Mouse (Mus musculus): ENCODE measurements around the gene Ak6.

Gene Ak6

DNA sequence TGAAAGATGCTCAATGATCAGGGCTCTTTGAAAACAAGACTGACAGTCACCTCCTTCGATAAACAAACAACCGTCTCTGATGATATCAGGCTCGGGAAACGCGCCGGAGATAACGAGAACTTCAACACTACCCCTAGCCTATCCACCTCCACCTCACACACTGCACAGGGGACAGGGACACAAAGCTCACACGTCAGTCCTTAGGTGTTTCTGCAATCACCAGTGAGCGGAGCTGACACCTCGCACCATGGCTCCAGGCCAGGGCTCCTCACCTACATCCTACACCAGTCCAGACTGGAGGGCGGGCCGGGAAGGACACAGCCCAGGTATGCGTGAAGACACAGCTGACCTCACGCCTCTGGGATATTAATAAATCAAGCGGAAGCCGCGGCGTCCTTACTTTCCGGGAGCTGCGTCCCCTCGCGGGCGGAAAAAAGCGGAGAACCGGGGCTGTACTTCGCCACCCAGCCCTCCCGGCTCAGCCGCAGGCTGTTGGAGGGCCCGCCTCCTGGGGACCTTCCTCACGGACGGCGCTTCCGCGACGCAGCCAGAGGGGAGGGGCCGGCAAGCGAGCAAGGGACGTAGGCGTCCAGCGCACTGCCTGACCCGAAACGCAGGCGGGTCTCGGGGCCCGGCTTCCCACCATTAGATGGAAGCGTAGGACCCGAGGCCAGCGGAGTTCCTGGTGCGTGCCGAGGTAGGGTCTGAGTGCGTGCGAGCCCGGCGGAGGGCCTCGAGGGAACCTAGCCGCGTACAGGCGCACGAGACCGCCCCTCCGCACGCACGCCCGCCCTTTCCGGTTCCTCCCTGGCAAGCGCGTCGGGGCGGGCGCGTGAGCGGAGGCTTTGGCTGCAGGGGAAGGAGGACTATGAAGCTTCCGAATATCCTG, at the start of gene Ak6, which contains the start of gene Rad17:
Gene Ak6, plus strand, starts transcription at position 430 of the 889 bp plus-strand sequence.
Gene Rad17, minus strand, starts transcription at position 502 of the 889 bp plus-strand sequence.
- DNase-seq: peak; percentile 97

DNA sequence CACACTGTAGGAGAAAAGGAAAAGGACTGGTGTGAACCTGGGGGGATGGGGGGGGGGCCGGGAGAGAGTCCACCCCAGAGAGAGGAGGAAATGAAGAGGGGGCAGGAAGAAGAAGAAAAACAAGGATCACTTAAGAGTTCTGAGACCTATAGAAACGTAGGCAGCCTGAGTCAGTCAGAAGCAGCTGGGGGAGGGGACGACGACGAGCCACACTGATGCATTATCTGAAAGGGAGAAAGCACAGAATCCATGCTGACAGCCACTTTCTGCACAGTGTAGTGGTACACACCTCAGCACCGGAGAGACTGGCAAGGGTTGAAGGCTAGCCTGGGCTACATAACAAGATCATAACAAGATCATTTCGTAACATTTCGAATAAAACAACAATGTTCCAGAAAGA, 49.7 kb upstream of the Ak6 start:
- no peak for DNase-seq

DNA sequence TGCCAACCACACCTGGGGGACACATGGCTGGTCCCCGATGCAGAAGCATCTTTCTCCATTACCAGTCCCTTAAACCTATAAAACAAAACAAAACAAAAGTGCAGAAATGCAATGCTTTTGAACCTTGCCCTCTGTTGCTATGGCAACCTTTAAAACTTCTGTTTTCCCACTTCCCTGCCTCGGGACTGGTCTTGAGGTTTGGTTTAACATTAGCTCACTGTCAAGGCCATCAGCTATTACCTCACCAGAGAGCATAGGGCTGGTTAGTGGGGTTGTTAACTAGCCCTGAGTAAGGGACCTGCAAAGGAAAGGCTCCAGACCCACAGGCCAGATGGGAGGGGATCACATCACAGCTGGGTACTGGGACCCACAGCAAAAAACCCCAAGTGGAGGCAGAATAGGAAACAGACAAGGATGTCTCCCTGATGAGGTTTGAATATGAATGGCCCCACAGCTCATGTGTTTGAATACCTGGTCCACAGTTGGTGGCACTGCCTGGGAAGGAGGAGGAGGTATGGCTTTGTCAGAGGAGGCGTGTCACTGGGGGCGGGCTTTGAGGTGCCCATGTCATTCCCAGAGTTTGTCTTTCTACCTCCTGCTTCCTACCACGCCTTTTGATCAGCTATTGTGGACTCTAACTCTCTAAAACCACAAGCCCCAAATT, 48.4 kb upstream of the Ak6 start:
- DNase-seq: no peak

- no peak for DNase-seq
Measured at GRCm38 (mm10) chr13:100603031-100603737, 47.6 kb upstream of the Ak6 start.

GRCm38 (mm10) chr13:100603738-100604095, 47.1 kb upstream of the Ak6 start:
- no peak for DNase-seq

DNA sequence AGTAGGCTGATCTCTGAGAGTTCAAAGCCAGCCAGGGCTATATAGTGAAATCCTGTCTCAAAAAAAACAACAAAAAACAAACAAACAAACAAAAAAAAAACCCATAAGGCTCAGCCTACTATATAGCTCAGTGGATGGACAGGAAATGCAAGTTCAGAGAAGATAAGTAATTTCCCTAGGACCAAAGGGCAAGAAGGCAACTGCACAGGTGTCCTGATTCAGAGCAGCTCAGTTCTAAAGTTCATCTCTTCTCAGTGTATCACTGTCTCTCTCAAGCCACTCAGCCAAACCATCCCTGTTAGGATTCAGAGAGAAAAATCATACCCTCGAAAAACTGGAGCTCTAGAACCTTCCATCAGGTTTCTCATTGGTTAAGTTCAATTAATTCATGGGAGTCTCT, 44.9 kb upstream of the Ak6 start:
- no peak for DNase-seq

DNA sequence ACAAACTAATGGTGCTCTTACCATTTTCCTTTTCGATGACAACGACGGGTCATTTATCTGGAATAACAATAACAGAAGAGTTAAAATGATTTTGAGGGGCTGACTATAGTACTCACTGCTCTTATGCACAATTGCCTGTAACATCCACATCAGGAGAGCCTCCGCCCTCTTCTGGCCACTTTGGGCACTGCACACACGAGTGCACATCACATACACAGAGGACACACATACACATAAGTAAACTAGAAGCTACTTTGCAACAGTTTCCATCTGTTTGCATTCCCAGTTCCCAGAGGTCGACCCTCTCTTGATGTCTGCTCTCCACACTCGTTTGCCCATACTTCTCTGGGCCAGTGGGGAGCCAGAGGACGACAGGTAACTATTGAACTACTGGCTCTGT, 43.0 kb upstream of the Ak6 start:
- no peak for DNase-seq

GRCm38 (mm10) chr13:100611266-100611665, 39.5 kb upstream of the Ak6 start:
- no peak for DNase-seq

GRCm38 (mm10) chr13:100612251-100612650, 38.5 kb upstream of the Ak6 start:
- no peak for DNase-seq

- DNase-seq: peak; percentile 12
Measured at GRCm38 (mm10) chr13:100612903-100613302, 37.9 kb upstream of the Ak6 start.

GRCm38 (mm10) chr13:100616181-100617087, 34.3 kb upstream of the Ak6 start, which contains the start of gene Marveld2:
Gene Marveld2, minus strand, starts transcription at chr13:100616971.
- DNase-seq: peak; percentile 53

- no peak for DNase-seq
Measured at GRCm38 (mm10) chr13:100617583-100617982, 33.2 kb upstream of the Ak6 start.

DNA sequence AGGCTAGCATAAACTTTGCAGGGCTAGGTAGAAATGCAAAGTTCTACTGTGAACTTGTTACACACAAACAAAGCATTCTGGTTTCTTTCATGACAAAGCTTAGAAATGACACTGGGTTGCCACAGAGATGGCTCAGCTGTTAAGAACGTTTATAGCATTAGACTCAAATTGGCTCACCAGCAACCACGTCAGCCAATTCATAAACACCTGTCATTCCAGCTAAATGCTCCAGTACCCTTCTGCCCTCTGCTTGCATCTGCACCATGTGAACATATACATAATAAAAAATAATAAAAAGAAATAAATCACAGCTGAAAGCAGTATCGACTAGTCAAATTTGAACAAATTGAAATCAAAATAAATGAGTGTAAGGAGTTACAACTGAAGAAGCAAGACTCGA, 28.5 kb upstream of the Ak6 start:
- no peak for DNase-seq

- DNase-seq: no peak
Measured at GRCm38 (mm10) chr13:100634106-100634691, 16.6 kb upstream of the Ak6 start.

DNA sequence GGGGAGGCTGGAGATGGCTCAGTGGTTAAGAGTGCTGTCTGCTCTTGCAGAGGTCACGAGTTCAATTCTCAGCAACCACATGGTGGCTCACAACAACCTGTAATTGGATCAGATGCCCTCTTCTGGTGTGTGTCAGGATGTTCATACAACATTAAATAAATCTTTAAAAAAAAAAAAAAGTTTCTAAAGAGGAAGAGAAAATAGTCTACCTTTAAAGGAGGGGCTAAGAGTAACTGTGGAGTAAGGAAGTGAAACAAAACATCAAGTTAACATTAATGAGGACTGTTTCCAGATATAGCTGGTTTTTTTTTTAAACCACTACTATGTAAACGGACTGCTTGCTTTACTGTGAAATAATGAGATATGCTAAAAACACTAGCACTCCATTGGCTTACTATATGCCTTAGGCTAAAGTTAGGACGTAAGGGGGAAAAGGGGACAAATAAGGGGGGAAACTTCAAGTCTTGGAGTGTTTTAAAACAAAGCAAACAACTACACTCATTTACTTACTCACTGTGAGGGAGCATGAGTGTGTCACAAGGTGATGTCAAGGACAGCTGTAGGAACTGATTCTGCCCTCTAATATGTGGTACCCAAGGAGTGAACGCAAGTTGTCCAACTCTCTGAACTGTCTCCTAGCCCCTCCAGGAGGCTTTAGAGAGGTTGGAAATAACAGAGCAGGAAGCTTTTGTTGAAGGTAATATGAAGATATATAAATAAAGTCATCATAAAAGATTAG, 8.1 kb upstream of the Ak6 start:
- no peak for DNase-seq

GRCm38 (mm10) chr13:100648223-100648622, 2.6 kb upstream of the Ak6 start:
- DNase-seq: no peak

GRCm38 (mm10) chr13:100651439-100652186, 834 bp downstream of the Ak6 start, which contains the start of gene Taf9:
Gene Taf9, plus strand, starts transcription at chr13:100651579.
- no peak for DNase-seq

DNA sequence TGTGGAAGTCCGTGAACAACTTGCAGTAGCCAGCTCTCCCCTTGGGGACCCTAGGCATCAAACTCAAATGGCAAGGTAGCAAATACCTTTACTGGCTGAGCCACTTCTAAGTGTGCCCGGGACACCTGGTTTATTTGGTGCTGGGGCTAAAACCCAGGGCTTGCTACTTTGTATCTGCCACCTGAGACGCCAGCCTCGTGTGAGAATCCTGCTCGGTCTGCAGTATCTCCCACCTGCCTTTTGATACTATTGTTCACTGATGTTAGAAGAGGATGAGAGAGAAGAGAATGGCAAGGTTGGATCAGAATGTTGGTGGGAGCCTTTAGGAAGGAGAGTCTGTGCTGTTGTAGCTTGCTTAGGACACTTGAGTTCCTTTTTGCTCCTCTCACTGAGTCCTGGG, 7.3 kb downstream of the Ak6 start:
- no peak for DNase-seq

- peak; percentile 81 for DNase-seq
Measured at GRCm38 (mm10) chr13:100659864-100660456, 9.2 kb downstream of the Ak6 start.

Measured in retina, postnatal 1 day (tissue).